Mouse (Mus musculus) spleen, adult 12 weeks (tissue): ENCODE results near the gene Rp9.

Experiments
- DNase-seq: peaks from one replicate; pipeline ENCODE4 v3.0.0; 2022; ENCODE audit warnings: low spot score

Rp9 gene

GRCm38 (mm10) chr9:22366621-22367020 lies 102.9 kb downstream of the Rp9 start:
- DNase-seq, result no peak

- DNase-seq, result no peak
These were observed 103.3 kb downstream of the Rp9 start for GRCm38 (mm10) chr9:22366221-22366620.
